Mouse (Mus musculus) erythroblast, embryonic 14.5 days (primary cell): ENCODE data around the gene Bmpr1b.

Experiments used
- GATA1 ChIP-seq: IDR thresholded peaks from 2 replicates; pipeline ENCODE4 v1.6.1; 2012; ENCODE audit warnings: low read length, inconsistent platforms, mixed read lengths
- TAL1 ChIP-seq: IDR thresholded peaks from 3 replicates; pipeline ENCODE4 v1.6.1; 2012; ENCODE audit warnings: low read length, inconsistent platforms, mixed read lengths

DNA sequence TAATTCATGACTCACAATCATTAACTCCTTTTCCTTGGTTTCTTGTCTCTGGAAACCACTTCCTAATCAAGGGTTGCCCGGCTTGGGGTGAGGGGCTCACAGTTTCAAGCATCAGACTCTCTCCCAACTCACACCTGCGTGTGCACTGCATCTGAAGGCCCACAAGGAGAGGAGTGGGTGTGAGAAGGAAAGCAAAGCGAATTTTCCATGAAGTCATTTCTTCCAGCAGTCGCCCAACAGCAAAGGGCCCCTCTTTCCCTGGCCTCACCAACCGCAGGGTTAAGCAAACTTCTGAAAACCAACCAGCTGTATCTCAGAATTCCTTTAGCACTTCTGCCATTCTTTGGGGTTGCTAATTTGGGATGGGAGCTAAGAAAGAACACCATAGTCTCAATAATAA, 46.8 kb downstream of the Bmpr1b start:
- TF ChIP-seq TAL1 (no peak), GATA1 (no peak)
